Mouse (Mus musculus) forelimb bud, embryonic 11.5 days (tissue): Measurements from ENCODE around the gene AC109138.7.
A peak's percentile ranks its signal among the peaks of the same experiment; 100 is the strongest.

Experiments used
- DNase-seq: peaks from one replicate; pipeline ENCODE4 v3.0.0-alpha.2; 2012; ENCODE audit warnings: low read depth, low spot score

The AC109138.7 gene

DNA sequence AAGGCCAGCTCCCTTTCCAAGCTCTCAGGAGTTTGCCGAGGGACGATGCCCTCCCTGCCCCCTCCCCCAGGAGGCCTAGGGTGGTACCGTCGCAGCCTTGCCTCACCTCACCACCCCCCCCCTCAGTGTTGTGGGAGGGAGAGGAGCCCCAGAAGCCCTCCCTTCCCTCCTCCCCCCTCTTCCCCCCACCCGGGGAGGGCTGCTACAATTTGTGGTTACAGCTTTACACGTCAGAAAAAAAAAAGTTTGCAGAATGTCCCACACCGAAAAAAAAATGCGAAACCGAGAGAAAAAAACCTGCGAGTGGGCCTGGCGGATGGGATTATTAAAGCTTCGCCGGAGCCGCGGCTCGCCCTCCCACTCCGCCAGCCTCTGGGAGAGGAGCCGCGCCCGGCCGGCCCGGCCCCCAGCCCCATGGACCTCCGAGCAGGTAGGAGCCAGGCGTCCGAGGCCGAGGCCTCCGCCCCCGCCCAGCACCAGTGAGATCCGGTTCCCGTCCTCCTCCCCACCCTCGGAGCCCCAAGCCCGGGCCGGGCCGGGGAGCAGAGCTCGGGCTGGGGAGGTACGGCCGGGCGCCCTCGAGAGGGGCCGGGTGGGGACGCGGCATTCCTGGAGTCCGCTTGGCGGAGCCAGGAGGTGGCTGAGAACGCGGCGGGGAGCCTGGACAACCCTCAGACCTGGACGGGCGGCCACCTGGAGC, at the start of gene AC109138.7, which contains the start of gene Clcf1:
AC109138.7 (plus strand) TSS at position 287 of the 700 bp plus-strand sequence.
Clcf1 (plus strand) TSS at position 168 of the 700 bp plus-strand sequence.
- no peak for DNase-seq

DNA sequence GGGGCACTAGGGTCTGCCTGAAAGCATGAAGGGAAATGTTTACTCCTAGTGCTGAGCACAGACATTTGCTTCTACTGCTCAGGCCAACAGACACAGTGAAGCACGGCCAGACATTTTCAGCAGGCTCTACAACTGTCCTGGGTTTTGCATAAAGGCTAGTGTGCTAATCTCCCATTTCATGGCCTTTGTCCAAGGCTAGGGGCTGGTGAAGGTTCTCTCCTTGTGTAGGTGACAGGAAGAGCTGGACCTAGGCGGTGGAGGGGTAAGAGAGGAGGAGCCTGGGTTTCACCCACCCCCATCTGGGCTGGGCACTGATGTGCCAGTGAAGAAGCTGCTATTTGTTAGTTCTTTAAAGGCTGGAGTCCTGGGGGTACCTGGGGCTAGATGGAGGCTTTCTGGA, 49.4 kb upstream of the AC109138.7 start:
- DNase-seq = no peak

- no peak for DNase-seq
These were observed 47.3 kb upstream of the AC109138.7 start for GRCm38 (mm10) chr19:4166678-4167476.

- peak; percentile 98 for DNase-seq
These were observed 44.8 kb upstream of the AC109138.7 start for GRCm38 (mm10) chr19:4169378-4169784.

GRCm38 (mm10) chr19:4169810-4170209, 44.3 kb upstream of the AC109138.7 start:
- DNase-seq = no peak

- no peak for DNase-seq
These were observed 43.3 kb upstream of the AC109138.7 start for GRCm38 (mm10) chr19:4170723-4171392.

DNA sequence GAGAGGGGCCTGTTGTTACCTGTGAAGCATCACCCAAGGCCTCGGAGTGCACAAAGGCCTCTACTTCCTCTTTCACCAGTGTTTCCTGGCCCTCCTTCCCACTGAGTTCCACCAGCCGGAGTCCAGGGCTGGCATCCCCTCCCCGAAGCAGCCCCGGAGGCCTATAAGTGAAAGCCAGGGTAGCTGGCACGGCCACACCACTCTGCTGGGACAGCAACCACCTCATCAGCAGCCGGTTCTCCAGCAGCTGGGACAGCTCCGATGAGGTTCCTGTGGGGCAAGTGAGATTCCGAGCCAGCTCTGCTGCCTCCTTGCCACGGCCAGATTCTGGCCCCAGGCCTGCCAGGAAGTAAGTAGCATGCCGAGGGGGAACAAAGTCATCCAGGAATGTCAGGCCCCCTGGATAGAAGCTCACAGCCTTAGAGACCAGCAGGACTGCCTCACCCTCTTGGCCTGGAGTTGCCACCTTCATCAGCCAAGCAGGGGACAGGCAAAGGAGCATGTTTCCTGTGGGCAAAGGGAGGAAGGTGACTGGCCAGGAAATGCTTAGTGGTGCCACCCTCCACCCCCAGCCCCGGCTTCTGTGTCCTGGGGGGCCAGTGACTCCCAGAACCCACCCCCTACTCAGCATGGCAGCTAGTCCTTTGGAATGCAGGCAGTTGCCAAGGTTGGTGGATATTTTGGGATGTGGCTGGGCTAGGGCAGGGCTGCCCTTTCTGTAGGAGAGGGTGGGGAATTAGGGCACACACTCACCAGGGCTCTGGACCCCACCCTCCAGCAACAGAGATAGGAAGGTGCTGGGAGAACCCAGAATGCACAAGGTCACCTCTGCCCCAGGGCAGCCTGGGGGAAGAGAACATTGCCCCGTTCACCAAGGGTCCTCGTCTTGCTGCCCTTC, 42.5 kb upstream of the AC109138.7 start:
- DNase-seq = no peak

- no peak for DNase-seq
These were observed 41.2 kb upstream of the AC109138.7 start for GRCm38 (mm10) chr19:4172925-4173324.

DNA sequence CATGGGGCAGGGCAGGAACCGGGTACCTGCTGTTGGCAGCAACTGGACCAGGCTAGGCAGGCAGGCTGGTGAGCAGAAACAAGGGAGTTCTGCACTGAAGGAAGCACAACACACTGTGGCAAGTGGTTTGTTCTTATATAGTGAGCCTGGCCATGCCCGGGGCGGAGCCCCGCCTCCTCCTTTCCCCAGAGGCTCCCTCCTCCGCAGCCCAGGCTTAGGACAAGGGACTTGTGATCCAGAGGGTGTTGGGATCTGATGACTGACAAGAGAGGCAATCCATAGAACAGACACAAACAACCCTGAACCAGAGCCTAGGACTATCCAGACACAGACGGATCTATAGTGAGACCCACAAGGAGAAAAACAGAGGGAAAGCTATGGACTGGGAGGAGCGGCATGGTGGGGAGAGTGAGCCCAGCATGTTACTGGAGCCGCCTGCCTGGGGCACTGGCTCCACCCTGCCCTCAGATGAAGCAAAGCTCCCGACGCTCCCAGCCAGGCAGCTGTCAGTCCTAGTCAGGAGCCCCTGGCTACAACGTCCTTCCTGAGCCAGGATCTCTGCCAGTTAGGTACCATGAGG, 38.7 kb upstream of the AC109138.7 start, which contains the start of gene Carns1:
Carns1 (minus strand) TSS at position 112 of the 580 bp plus-strand sequence.
- DNase-seq = no peak

GRCm38 (mm10) chr19:4180411-4180810, 33.7 kb upstream of the AC109138.7 start:
- DNase-seq = no peak

- DNase-seq = no peak
These were observed 32.3 kb upstream of the AC109138.7 start for GRCm38 (mm10) chr19:4181892-4182291.

DNA sequence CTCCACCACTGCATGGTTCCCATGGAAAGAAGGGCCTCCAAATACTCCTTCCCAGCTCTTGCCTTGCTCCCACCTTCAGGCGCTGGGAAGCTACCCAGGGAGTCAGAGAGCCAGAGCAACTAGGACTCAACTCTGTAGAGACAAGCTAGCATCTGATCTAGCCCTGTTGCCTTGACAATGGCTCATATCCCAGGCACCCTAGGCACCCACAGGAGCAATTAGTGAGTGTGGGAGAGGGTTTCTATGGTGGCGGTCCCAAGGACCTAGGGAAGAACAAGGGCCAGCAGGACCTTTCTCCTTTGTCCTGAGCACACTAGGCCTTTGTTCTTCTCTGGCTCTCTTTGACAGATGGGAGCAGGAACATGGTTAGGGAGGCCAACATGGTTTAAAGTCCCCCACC, 30.5 kb upstream of the AC109138.7 start:
- no peak for DNase-seq

DNA sequence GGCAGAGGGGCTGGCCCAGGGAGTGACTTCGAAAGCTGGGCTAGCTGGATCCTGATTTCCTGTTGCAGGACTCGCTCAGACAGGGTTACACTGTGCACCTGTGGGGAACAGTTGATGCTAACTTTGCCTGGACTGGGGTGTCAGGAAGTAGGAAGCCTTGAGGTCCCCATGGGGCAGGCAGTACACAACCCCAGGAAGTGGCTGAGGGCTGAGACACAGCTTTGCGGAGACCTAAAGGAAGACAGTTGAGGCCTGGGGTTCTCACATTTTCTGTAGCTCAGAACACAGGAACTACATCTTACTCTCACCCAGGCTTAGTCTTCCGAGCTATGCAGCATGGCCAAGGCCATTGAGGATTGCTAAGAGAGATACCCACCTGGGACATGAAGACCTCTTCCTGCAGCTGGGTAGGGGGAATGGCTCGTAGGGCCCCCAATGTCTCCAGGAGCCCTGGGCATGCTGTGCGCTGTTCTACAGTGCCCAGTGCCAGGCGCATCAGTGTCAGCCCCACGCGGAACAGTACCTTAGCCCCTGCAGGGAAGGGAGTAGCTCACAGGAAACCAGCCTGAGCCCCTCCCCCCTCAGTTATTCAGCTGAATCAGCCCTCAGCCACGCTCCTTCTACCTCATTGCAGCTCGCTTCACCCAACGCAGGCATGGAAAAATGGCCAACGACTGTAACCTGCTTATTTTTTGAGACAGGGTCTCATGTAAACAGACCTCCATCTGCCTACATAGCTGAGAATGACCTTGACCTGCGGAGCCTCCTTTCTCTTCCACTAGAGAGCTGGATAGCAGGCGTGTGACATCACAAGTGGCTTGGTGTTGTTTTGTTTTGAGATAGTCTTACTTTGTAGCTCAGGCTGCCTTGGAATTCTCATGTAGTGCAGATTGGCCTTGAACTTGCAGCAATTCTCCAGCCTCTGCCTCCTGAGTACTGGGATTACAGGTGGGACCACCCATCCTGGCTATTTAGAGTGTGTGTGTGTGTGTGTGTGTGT, 28.9 kb upstream of the AC109138.7 start:
- no peak for DNase-seq

DNA sequence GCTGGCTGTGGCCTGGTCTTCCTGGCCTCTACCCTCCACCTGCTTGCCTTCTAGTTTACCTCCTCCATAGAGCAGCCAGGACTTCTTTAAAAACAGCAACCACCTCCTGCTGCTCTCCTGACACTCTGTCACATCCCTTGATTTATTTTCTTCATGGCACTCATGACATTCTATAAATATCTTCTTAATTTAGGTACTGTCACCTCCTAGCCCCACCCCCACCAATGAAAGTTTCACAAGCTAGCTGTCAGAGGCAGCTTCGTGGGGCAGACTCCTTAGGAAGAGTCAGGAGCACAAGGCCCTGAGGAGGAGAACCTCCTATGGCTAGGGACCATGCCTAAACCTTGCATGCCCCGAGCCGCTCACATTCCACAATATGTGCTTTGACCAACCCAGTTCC, 26.9 kb upstream of the AC109138.7 start:
- DNase-seq = no peak

DNA sequence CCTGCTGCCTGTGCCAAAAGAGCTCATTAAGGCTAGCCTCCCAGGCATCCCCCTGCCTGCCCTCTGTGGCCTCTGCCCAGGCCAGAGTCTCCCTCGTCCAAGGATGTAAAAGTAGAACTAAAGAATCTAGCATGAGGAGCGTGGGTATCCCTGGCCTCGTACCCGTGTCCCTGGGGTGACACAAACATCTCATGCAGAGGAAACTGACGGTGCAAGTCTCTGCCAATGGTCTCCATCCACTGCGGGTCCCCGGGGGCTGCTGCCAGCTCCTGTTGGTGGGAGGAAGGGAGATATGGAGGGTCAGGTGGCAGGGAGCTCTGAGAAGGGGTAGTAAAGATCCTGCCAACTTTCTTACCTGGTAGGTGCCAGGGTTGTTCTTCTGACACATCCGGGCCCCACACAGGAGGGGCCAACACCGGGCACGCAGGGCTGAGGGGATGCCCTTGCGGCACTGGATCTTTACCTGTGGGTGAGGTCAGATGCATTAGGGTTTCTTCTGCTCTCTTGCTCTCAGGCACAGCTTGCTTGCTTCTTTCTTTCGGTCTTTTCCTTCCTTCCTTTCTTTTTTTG, 25.0 kb upstream of the AC109138.7 start:
- no peak for DNase-seq

GRCm38 (mm10) chr19:4190831-4191334, 23.3 kb upstream of the AC109138.7 start, which contains the start of gene Tbc1d10c:
Tbc1d10c (minus strand) TSS chr19:4191284.
- no peak for DNase-seq

GRCm38 (mm10) chr19:4191528-4192250, 22.5 kb upstream of the AC109138.7 start, which contains the start of gene Ppp1ca:
Ppp1ca (plus strand) TSS chr19:4192065.
- peak; percentile 93 for DNase-seq
